Comparison of ENCODE assay signal across 8 mouse cellular contexts in the genomic region with DNA sequence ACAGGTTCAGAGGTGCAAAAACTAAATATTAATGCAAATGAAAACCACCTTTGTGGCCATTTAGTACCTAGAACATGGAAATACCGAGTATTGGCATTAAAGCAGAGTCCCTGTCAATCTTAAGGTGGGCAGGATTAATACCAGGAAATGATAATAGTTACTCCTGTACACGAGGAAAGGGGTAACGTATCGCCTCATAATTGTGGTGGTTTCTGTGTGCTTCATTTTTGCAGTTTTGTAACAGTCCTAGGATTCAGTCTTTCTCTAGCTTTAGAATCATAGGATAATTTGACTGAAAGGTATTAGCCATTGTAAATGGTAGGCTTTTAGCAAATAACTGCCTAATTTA. TPM values are rescaled to one million over a fixed set of nuclear protein-coding genes. Genes with fewer than 3 reads are reported as not detected.
DNase-seq lines count a peak whose midpoint lies in the region; ATAC-seq and TF ChIP-seq lines count a peak whose summit lies in the region.

No protein-coding gene starts in this region.

- ATAC-seq in lung, postnatal 0 days: no peak
- no peak for ATAC-seq in limb, embryonic 13.5 days (ENCODE audit: low FRiP score, low read depth)
- no peak for ATAC-seq in stomach, embryonic 14.5 days (ENCODE audit: insufficient number of reproducible peaks, insufficient read depth, low FRiP score, low read depth)

- no peaks in the 10 kb centered on the region for H3K27me3 ChIP-seq in lung, postnatal 0 days (replicated peaks; ENCODE audit: insufficient read depth, low read length)
- H3K27me3 ChIP-seq in forebrain, embryonic 10.5 days (ENCODE audit: poor library complexity, severe bottlenecking): no peaks in the 10 kb centered on the region
- no peaks in the 10 kb centered on the region for H3K27me3 ChIP-seq in limb, embryonic 13.5 days
- H3K27me3 ChIP-seq in stomach, embryonic 14.5 days (ENCODE audit: control insufficient read depth, insufficient read depth, low read length): no peaks in the 10 kb centered on the region

- H3K4me1 ChIP-seq in lung, postnatal 0 days (ENCODE audit: insufficient read depth, low read depth, low read length): 0 out of 2 replicates have a peak, but pooled peaks cover 7% of the 10 kb centered on the region
- H3K4me1 ChIP-seq in forebrain, embryonic 10.5 days: peaks cover 38% of the 10 kb centered on the region
- peaks cover 33% of the 10 kb centered on the region for H3K4me1 ChIP-seq in limb, embryonic 13.5 days
- H3K4me1 ChIP-seq in stomach, embryonic 14.5 days (ENCODE audit: control insufficient read depth, insufficient read depth, low read length): peaks cover 9% of the 10 kb centered on the region; the same call in 1 of the 2 replicates

- no peak for TF ChIP-seq CTCF in lung, postnatal 0 days (IDR thresholded peaks at IDR 0.05)

- H3K36me3 ChIP-seq in lung, postnatal 0 days (ENCODE audit: insufficient read depth, low read length): peaks cover 30% of the 10 kb centered on the region
- peaks cover 42% of the 10 kb centered on the region for H3K36me3 ChIP-seq in forebrain, embryonic 10.5 days (replicated peaks)
- H3K36me3 ChIP-seq in limb, embryonic 13.5 days: peaks cover 32% of the 10 kb centered on the region
- H3K36me3 ChIP-seq in stomach, embryonic 14.5 days (ENCODE audit: control insufficient read depth, insufficient read depth, low read length): peaks cover 36% of the 10 kb centered on the region

- TF ChIP-seq EP300 in lung, postnatal 0 days (IDR thresholded peaks at IDR 0.05): no peak

- peak overlapping the region; percentile 88 for H3K4me2 ChIP-seq in lung, postnatal 0 days (replicated peaks; ENCODE audit: low read depth, low read length)
- peak overlapping the region; percentile 96 for H3K4me2 ChIP-seq in limb, embryonic 13.5 days (replicated peaks)
- H3K4me2 ChIP-seq in stomach, embryonic 14.5 days (replicated peaks; ENCODE audit: low read depth, low read length): peak overlapping the region; percentile 90

- no peak for DNase-seq in lung, postnatal 0 days (ENCODE audit: low spot score)
- DNase-seq in lung, postnatal 10 days: no peak
- DNase-seq in forebrain, embryonic 10.5 days (ENCODE audit: extremely low spot score, low spot score): no peak
- DNase-seq in gastrocnemius, adult 8-10 months (ENCODE audit: low spot score in 2 of 2): no peak
- DNase-seq in ovary, adult 18-20 months (ENCODE audit: low spot score): no peak
- no peak for DNase-seq in kidney, adult 8-10 months

- peak overlapping the region; percentile 98 for H3K4me3 ChIP-seq in lung, postnatal 0 days (ENCODE audit: low read depth, low read length)
- peak overlapping the region; percentile 86 for H3K4me3 ChIP-seq in forebrain, embryonic 10.5 days
- H3K4me3 ChIP-seq in limb, embryonic 13.5 days: peak overlapping the region; percentile 99
- peak overlapping the region; percentile 100 for H3K4me3 ChIP-seq in stomach, embryonic 14.5 days (ENCODE audit: low read depth, low read length)

- WGBS in lung, postnatal 0 days: 17% methylated on average over 4 of the region's 4 CpGs
- WGBS in forebrain, embryonic 10.5 days: 67% methylated on average over 4 of the region's 4 CpGs
- 38% methylated on average over 4 of the region's 4 CpGs for whole genome bisulfite sequencing in limb, embryonic 13.5 days
- 29% methylated on average over 4 of the region's 4 CpGs for WGBS in stomach, embryonic 14.5 days

- H3K27ac ChIP-seq in lung, postnatal 0 days (ENCODE audit: low read length): 0 out of 2 replicates have a peak overlapping the region, but pooled peaks have one; percentile 91
- no peak overlapping the region for H3K27ac ChIP-seq in forebrain, embryonic 10.5 days
- no peak overlapping the region for H3K27ac ChIP-seq in limb, embryonic 13.5 days
- no peak overlapping the region for H3K27ac ChIP-seq in stomach, embryonic 14.5 days (ENCODE audit: low read length)

- no peaks in the 10 kb centered on the region for H3K9me3 ChIP-seq in lung, postnatal 0 days (ENCODE audit: low read length)
- no peaks in the 10 kb centered on the region for H3K9me3 ChIP-seq in forebrain, embryonic 10.5 days
- no peaks in the 10 kb centered on the region for H3K9me3 ChIP-seq in limb, embryonic 13.5 days
- no peaks in the 10 kb centered on the region for H3K9me3 ChIP-seq in stomach, embryonic 14.5 days (ENCODE audit: control insufficient read depth, low read depth, low read length)

- no peak overlapping the region for H3K9ac ChIP-seq in lung, postnatal 0 days (replicated peaks; ENCODE audit: low read depth)
- peak overlapping the region; percentile 95; the same call in 1 of the 2 replicates for H3K9ac ChIP-seq in limb, embryonic 13.5 days
- H3K9ac ChIP-seq in stomach, embryonic 14.5 days (replicated peaks; ENCODE audit: low read depth, low read length): no peak overlapping the region

RNA-seq across cellular contexts. Expression of a gene that starts 2.1 kb away (rescaled TPM):
- polyA plus RNA-seq in lung, postnatal 0 days (2015; fragmentation: Nextera tagmentation; extraction: Ambion mirVana): 2,106 and 2,119 TPM in 2 replicates
- 1,249 and 1,251 TPM in 2 replicates for polyA plus RNA-seq in forebrain, embryonic 10.5 days (2016; fragmentation: Nextera tagmentation; extraction: Ambion mirVana)
- polyA plus RNA-seq in limb, embryonic 13.5 days (2015; fragmentation: Nextera tagmentation; extraction: Ambion mirVana): 1,164 and 1,190 TPM in 2 replicates
- 1,664 and 1,668 TPM in 2 replicates for polyA plus RNA-seq in stomach, embryonic 14.5 days (2014; fragmentation: Nextera tagmentation; extraction: Ambion mirVana)
- total RNA-seq in gastrocnemius, adult 8-10 months (2022): 100 to 1,000 TPM; 532 to 601 (median 581) TPM

RNA-seq across cellular contexts. Expression of a gene that starts 41.9 kb away (rescaled TPM):
- 10.8 and 11.1 TPM in 2 replicates for polyA plus RNA-seq in lung, postnatal 0 days (2015; fragmentation: Nextera tagmentation; extraction: Ambion mirVana)
- 12.9 and 15.5 TPM in 2 replicates for polyA plus RNA-seq in forebrain, embryonic 10.5 days (2016; fragmentation: Nextera tagmentation; extraction: Ambion mirVana)
- polyA plus RNA-seq in limb, embryonic 13.5 days (2015; fragmentation: Nextera tagmentation; extraction: Ambion mirVana): 15.2 and 15.5 TPM in 2 replicates
- polyA plus RNA-seq in stomach, embryonic 14.5 days (2014; fragmentation: Nextera tagmentation; extraction: Ambion mirVana): 13.1 and 13.3 TPM in 2 replicates
- 10 to 100 TPM in 2 of 4 experiments, 1 to 10 TPM in 2; 5.9 to 11.3 (median 9.4) TPM for total RNA-seq in gastrocnemius, adult 8-10 months (2022)
